Mouse (Mus musculus): ENCODE results near the gene Det1. TPM values are rescaled to one million over a fixed set of nuclear protein-coding genes. Genes with fewer than 3 reads are reported as not detected.
A peak's percentile ranks its signal among the peaks of the same experiment; 100 is the strongest.

Det1 gene
- 19.6 and 23.3 TPM in 2 replicates for polyA plus RNA-seq (2014; fragmentation: Nextera tagmentation; extraction: Ambion mirVana)

DNA sequence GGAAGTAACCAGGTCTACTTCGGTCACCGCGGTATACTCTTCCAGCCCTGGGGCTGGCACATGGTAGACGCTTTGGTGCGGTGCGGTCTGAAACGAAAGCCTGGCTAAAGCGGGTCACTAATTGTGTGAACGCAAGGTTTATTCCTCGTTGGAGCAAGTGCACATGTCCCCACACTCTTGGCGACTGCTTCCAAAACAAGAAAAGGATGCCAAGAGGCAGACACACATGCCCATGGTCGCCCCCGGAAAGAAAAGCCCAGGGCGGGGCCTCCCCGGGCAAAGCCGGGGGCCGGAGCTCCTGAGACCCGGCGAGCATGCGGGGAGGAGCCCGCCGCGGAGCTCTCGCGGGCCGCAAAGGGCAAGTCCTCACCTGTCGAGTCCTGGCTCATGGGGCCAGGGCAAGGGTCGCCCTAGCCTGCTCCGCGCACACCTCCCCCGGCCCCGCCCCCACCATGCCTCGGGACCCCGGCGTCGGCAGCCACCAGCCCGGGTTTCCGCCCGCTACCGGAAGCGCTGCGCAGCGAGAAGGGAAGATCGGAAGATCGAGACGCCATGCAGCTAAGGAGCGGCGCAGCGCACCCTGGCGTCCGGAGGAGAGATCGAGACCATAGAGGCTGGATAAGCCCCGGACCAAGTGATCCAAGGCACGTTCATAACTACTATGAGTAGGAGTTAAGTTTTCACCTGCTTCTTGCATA, at the start of gene Det1:
Gene Det1, minus strand, starts transcription at position 527 of the 698 bp plus-strand sequence.
- no peaks in the 10 kb centered on the region for H3K9me3 ChIP-seq (ENCODE audit: control insufficient read depth, low read length)
- 0 out of 2 replicates have a peak, but pooled peaks cover 6% of the 10 kb centered on the region for H3K4me1 ChIP-seq (ENCODE audit: control insufficient read depth, insufficient read depth, low read length)
- peak within 1 kb of the TSS; percentile 67 for H3K4me2 ChIP-seq (replicated peaks; ENCODE audit: low read depth, low read length)
- under 1% methylated on average over 49 of the region's 54 CpGs for WGBS
- peak within 1 kb of the TSS; percentile 77 for H3K4me3 ChIP-seq (ENCODE audit: low read length)
- H3K36me3 ChIP-seq (ENCODE audit: control insufficient read depth, insufficient read depth, low read length): peaks cover 18% of the 10 kb centered on the region
- H3K9ac ChIP-seq (ENCODE audit: low read depth, low read length): peak within 1 kb of the TSS; percentile 85
- peak within 1 kb of the TSS; percentile 73 for H3K27ac ChIP-seq (ENCODE audit: low read depth, low read length)
- peak; percentile 95 for ATAC-seq (ENCODE audit: low FRiP score, low TSS enrichment)
- no peaks in the 10 kb centered on the region for H3K27me3 ChIP-seq (ENCODE audit: control insufficient read depth, insufficient read depth, low read length)

DNA sequence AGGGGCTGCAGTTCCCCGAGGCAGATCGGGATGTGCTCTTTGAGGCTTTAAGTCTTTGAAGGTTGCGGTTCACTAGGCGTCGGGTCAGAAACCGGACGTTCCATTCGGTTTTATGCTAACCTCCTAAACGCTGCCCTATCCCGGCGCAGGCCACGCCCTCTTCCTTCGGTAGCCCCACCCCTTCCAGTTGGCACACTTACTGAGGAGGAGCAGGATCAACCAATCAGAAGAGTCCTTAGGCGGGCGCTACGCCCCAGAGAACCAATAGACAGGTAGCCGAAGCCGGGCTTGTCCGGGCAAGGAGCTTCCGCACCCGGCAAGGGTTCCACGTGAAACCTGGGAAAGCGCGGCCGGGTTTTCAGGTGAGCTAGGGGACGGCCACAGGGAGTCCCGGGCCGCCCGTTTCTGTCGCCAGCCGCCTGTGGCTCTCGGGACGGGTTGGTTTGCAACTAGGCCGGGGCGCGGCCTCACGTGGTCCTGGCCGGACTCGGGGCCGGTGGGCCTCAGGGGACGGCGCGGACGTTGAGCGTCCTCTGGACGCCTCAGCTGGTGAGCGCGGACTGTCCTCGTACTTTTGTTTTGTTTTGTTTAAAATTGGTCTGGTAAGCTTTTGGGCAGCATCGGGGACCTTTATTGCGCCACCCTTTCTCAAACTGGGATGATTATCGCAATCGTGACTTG, 48.7 kb upstream of the Det1 start, which contains the start of gene Aen:
Gene Aen, plus strand, starts transcription at position 202 of the 681 bp plus-strand sequence.
- WGBS: under 1% methylated on average over 53 of the region's 53 CpGs
- H3K9me3 ChIP-seq (ENCODE audit: control insufficient read depth, low read length): peaks cover 4% of the 10 kb centered on the region; the same call in 1 of the 2 replicates
- peak within 1 kb of the TSS; percentile 8; the same call in 1 of the 2 replicates for H3K27ac ChIP-seq (ENCODE audit: low read depth, low read length)
- peak; percentile 98 for ATAC-seq (ENCODE audit: low FRiP score, low TSS enrichment)
- no peaks in the 10 kb centered on the region for H3K36me3 ChIP-seq (ENCODE audit: control insufficient read depth, insufficient read depth, low read length)
- peak within 1 kb of the TSS; percentile 64 for H3K4me3 ChIP-seq (ENCODE audit: low read length)
- peak within 1 kb of the TSS; percentile 75 for H3K4me2 ChIP-seq (replicated peaks; ENCODE audit: low read depth, low read length)
- peaks cover 5% of the 10 kb centered on the region; the same call in 1 of the 2 replicates for H3K4me1 ChIP-seq (ENCODE audit: control insufficient read depth, insufficient read depth, low read length)
- H3K27me3 ChIP-seq (ENCODE audit: control insufficient read depth, insufficient read depth, low read length): no peaks in the 10 kb centered on the region
- peak within 1 kb of the TSS; percentile 59 for H3K9ac ChIP-seq (ENCODE audit: low read depth, low read length)

DNA sequence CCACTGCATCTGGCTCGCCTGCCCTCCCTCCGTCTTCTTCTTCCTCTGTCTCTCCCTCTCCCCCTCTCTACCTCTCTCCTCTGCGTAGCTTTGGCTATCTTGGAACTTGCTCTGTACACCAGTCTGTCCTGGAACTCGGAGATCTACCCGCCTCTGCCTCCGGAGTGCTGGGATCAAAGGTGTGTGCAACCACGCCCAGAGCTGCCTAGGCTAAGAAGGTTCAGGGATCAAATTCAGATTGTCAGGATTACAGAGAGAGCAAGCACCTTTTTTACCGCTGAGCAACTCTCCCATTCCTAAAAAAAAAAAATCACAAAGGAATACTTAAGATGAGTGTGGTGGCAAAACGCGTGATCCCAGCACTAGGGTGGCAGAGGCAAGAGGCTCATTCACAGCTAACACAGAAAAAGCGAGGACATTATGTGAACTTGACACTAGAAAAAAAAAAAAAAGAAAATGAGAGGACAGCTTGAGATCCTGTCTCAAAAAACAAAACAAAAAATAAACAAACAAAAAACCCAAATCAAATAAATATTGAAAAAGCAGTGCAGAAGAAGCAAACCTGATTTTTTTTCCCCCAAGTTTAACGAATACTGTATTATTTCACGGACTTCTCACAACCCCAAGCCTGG, 48.1 kb upstream of the Det1 start:
- WGBS: 49% methylated on average over 13 of the region's 13 CpGs
- Histone ChIP-seq H3K4me3 (ENCODE audit: low read length) (peak overlapping the region; percentile 64), H3K27me3 (ENCODE audit: control insufficient read depth, insufficient read depth, low read length) (no peaks in the 10 kb centered on the region; the same call in 1 of the 2 replicates), H3K4me1 (ENCODE audit: control insufficient read depth, insufficient read depth, low read length) (peaks cover 5% of the 10 kb centered on the region; the same call in 1 of the 2 replicates), H3K36me3 (ENCODE audit: control insufficient read depth, insufficient read depth, low read length) (no peaks in the 10 kb centered on the region), H3K9ac (ENCODE audit: low read depth, low read length) (no peak overlapping the region), H3K9me3 (ENCODE audit: control insufficient read depth, low read length) (peaks cover 4% of the 10 kb centered on the region; the same call in 1 of the 2 replicates), H3K27ac (ENCODE audit: low read depth, low read length) (peak overlapping the region; percentile 8; the same call in 1 of the 2 replicates), H3K4me2 (replicated peaks; ENCODE audit: low read depth, low read length) (peak overlapping the region; percentile 39)
- no peak for ATAC-seq (ENCODE audit: low FRiP score, low TSS enrichment)

- H3K27ac ChIP-seq (ENCODE audit: low read depth, low read length): no peak overlapping the region
These were observed 46.9 kb upstream of the Det1 start for GRCm38 (mm10) chr7:78893917-78894316.

GRCm38 (mm10) chr7:78890641-78891040, 43.6 kb upstream of the Det1 start:
- no peaks in the 10 kb centered on the region for H3K36me3 ChIP-seq (ENCODE audit: control insufficient read depth, insufficient read depth, low read length)
- peaks cover 11% of the 10 kb centered on the region; the same call in 1 of the 2 replicates for H3K27me3 ChIP-seq (ENCODE audit: control insufficient read depth, insufficient read depth, low read length)
- ATAC-seq (ENCODE audit: low FRiP score, low TSS enrichment): peak; percentile 40; the same call in 1 of the 2 replicates
- no peak overlapping the region for H3K4me3 ChIP-seq (ENCODE audit: low read length)
- no peak overlapping the region for H3K4me2 ChIP-seq (replicated peaks; ENCODE audit: low read depth, low read length)
- no peak overlapping the region for H3K9ac ChIP-seq (ENCODE audit: low read depth, low read length)
- WGBS: 2% methylated on average over 16 of the region's 16 CpGs
- no peaks in the 10 kb centered on the region for H3K9me3 ChIP-seq (ENCODE audit: control insufficient read depth, low read length)
- no peaks in the 10 kb centered on the region for H3K4me1 ChIP-seq (ENCODE audit: control insufficient read depth, insufficient read depth, low read length)
- no peak overlapping the region for H3K27ac ChIP-seq (ENCODE audit: low read depth, low read length)

More at GRCm38 (mm10) chr7:78893917-78894316, 46.9 kb upstream of the Det1 start:
- Histone ChIP-seq H3K9ac (ENCODE audit: low read depth, low read length) (no peak overlapping the region), H3K4me2 (replicated peaks; ENCODE audit: low read depth, low read length) (no peak overlapping the region), H3K4me1 (ENCODE audit: control insufficient read depth, insufficient read depth, low read length) (peaks cover 5% of the 10 kb centered on the region; the same call in 1 of the 2 replicates), H3K36me3 (ENCODE audit: control insufficient read depth, insufficient read depth, low read length) (no peaks in the 10 kb centered on the region), H3K4me3 (ENCODE audit: low read length) (no peak overlapping the region), H3K9me3 (ENCODE audit: control insufficient read depth, low read length) (peaks cover 4% of the 10 kb centered on the region; the same call in 1 of the 2 replicates), H3K27me3 (ENCODE audit: control insufficient read depth, insufficient read depth, low read length) (peaks cover 3% of the 10 kb centered on the region; the same call in 1 of the 2 replicates)
- ATAC-seq (ENCODE audit: low FRiP score, low TSS enrichment): no peak
- WGBS: 91% methylated on average over 10 of the region's 10 CpGs

DNA sequence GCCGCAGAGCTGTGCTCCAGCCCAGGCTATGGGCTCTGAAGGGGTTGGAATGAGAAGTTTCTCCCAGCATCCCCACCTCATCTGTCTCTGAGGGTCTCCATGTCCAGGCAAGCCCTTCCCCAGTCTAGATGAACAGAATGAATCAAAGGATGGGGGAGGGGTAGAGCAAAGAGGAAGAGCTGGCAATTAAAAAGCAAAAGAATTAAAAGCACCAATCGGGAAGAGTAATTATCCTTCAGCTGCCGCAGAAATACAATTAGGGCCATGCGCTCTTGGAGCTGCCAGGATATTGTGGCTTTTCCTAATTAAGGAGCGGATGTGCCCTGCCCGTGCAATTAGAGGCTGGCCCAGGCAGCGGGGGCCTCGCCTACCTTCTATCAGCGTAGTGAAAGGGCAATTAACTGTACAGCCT, 40.4 kb upstream of the Det1 start:
- Histone ChIP-seq H3K27ac (ENCODE audit: low read depth, low read length) (no peak overlapping the region), H3K4me2 (replicated peaks; ENCODE audit: low read depth, low read length) (no peak overlapping the region), H3K4me1 (ENCODE audit: control insufficient read depth, insufficient read depth, low read length) (0 out of 2 replicates have a peak, but pooled peaks cover 9% of the 10 kb centered on the region), H3K9me3 (ENCODE audit: control insufficient read depth, low read length) (no peaks in the 10 kb centered on the region), H3K9ac (ENCODE audit: low read depth, low read length) (no peak overlapping the region), H3K4me3 (ENCODE audit: low read length) (no peak overlapping the region), H3K27me3 (ENCODE audit: control insufficient read depth, insufficient read depth, low read length) (peaks cover 36% of the 10 kb centered on the region), H3K36me3 (ENCODE audit: control insufficient read depth, insufficient read depth, low read length) (no peaks in the 10 kb centered on the region)
- no peak for ATAC-seq (ENCODE audit: low FRiP score, low TSS enrichment)
- 14% methylated on average over 9 of the region's 9 CpGs for WGBS

DNA sequence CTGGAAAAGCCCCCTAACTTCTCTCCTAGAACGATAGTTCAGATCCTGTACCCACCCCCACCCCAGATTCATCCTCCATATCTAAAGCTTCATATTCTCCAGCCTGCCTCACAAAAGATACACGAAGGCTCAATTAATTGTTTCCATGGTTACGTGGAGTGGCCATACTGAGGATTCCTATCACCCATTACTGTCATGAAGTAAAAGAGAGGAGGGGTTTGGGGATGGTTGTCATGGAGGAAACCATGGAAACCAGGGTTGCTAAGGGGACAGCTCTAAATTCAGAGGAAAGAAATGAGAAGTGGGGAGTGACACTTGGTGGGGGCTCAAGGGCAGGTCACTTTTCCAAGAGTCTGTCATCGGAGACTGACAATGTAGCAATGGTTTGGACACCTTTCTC, 39.4 kb upstream of the Det1 start:
- WGBS: 84% methylated on average over 4 of the region's 4 CpGs
- Histone ChIP-seq H3K27ac (ENCODE audit: low read depth, low read length) (no peak overlapping the region), H3K4me1 (ENCODE audit: control insufficient read depth, insufficient read depth, low read length) (0 out of 2 replicates have a peak, but pooled peaks cover 13% of the 10 kb centered on the region), H3K27me3 (ENCODE audit: control insufficient read depth, insufficient read depth, low read length) (peaks cover 41% of the 10 kb centered on the region), H3K9me3 (ENCODE audit: control insufficient read depth, low read length) (no peaks in the 10 kb centered on the region), H3K9ac (ENCODE audit: low read depth, low read length) (no peak overlapping the region), H3K4me3 (ENCODE audit: low read length) (no peak overlapping the region), H3K36me3 (ENCODE audit: control insufficient read depth, insufficient read depth, low read length) (no peaks in the 10 kb centered on the region), H3K4me2 (replicated peaks; ENCODE audit: low read depth, low read length) (no peak overlapping the region)
- ATAC-seq (ENCODE audit: low FRiP score, low TSS enrichment): no peak

DNA sequence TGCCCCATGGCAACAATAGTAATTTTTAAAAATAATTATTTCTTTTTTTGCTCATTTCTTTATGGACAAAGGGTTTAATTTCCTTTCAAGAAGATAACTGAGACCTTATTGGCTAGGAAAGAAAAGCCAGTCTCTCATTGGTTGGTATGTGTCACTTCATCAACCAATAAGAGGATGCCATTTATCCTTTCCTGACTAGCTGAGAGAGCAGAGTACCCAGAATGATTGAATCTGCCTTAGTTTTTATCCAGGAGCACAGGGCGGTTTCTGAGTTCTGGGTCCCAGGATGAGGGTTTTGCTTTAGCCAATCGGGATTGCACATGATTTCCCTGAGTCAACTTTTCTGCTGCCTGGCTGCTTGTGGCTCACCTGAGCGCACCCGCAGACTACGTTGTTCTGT, 38.3 kb upstream of the Det1 start:
- peaks cover 45% of the 10 kb centered on the region for H3K27me3 ChIP-seq (ENCODE audit: control insufficient read depth, insufficient read depth, low read length)
- no peaks in the 10 kb centered on the region for H3K36me3 ChIP-seq (ENCODE audit: control insufficient read depth, insufficient read depth, low read length)
- WGBS: 69% methylated on average over 5 of the region's 5 CpGs
- H3K4me2 ChIP-seq (replicated peaks; ENCODE audit: low read depth, low read length): no peak overlapping the region
- no peak overlapping the region for H3K9ac ChIP-seq (ENCODE audit: low read depth, low read length)
- H3K27ac ChIP-seq (ENCODE audit: low read depth, low read length): no peak overlapping the region
- 0 out of 2 replicates have a peak, but pooled peaks cover 13% of the 10 kb centered on the region for H3K4me1 ChIP-seq (ENCODE audit: control insufficient read depth, insufficient read depth, low read length)
- H3K4me3 ChIP-seq (ENCODE audit: low read length): no peak overlapping the region
- H3K9me3 ChIP-seq (ENCODE audit: control insufficient read depth, low read length): no peaks in the 10 kb centered on the region
- no peak for ATAC-seq (ENCODE audit: low FRiP score, low TSS enrichment)
